Mouse (Mus musculus): ENCODE measurements around the gene Akr7a5. TPM values are rescaled to one million over a fixed set of nuclear protein-coding genes. Genes with fewer than 3 reads are reported as not detected.
A peak's percentile ranks its signal among the peaks of the same experiment; 100 is the strongest.

The Akr7a5 gene
- total RNA-seq (2021), result 10 to 100 TPM; 33.6 to 37.2 TPM

DNA sequence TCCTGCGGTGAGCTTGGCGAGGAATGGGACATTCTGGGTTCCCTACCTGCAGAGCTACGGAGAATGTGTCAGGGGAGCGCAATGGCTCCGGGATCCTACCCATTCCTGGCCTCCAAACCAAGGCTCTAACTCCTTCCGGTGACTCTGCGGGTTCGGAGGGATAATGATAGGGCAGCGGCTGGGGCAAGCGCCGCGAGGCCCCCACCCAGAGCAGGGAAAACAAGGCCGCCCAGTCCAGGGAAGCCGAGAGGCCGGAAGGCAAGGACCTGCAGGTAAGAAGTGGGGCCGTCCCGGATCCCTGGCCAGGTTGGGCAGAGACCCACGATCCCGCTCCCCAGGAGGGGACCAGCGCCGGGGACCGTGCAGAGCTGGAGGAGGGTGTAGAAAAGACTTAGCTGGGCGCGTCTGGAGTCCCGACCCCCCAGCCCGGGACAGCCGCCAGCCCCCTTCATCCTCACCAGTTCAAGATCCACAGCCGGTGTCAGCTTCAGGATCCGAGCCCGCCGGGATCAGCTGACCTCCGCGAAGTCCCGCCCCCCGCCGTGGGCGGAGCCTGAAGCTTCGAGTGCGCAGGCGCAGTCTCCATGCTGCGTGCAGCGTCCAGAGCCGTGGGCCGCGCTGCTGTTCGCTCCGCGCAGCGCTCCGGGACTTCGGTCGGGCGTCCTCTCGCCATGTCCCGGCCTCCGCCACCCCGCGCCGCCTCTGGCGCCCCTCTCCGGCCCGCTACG, at the start of gene Akr7a5, which contains the start of gene Pqlc2:
Gene Akr7a5 (plus strand): TSS at position 574 of the 728 bp plus-strand sequence.
Gene Pqlc2 (minus strand): TSS at position 538 of the 728 bp plus-strand sequence.
- intact Hi-C loops (cut with DNase I), result no loop called here

DNA sequence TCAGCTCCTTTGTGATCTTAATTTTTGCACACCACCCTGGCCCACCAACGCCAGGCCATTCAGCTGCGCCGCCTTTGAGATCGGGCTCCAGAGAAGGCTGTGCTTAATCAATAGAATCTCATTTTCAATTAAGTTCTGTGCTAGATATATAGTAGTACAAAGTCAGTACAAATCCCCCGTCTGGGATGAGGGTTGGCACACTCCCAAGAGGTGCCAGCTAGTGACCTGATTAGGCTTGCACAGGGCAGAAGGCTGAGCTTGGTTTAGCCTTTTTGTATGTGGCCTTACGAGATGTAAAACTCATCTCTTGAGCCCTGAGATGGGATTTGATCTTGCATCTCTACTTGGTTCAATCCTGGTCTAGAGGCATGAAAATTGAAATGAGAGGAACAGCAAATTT, 47.6 kb upstream of the Akr7a5 start:
- intact Hi-C loops (cut with DNase I), result no loop called here
- no peak for DNase-seq

More for the DNA sequence above, at the start of gene Akr7a5, which contains the start of gene Pqlc2:
- peak; percentile 99 for DNase-seq

DNA sequence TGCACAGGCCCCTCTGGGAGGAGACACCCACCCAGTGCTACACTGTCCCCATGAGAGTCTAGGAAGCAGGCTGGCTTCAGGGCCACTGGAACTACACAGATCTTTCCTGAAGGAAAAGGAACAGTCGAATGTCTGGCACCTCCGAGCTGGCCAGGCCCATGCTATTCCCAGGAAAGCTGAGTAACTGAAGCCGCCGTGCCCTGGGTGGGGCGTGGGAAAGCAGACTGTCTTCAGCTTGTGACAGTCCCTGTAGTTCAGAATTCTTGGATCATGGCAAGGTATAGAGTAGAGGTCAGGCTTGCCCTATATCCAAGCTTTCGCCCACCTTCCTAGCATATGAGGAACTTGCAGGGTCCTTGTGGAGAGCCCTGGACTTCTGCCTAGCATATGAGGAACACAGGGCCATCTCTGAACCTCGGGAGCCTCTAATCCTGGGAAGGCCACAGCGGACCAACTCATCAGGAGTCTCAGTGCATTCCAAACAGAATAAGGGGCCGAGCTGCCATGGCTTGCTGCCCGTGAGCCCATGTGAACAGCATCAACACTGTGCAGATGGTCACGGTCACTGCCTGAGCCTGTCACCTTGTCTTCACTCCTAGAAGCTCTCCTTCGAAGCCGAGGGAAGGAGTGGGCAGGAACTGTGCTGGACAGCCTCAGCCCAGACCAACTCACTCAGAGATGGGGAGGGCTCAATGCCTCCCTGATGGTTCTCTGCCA, 44.6 kb upstream of the Akr7a5 start:
- intact Hi-C loops (cut with DNase I), result no loop called here

DNA sequence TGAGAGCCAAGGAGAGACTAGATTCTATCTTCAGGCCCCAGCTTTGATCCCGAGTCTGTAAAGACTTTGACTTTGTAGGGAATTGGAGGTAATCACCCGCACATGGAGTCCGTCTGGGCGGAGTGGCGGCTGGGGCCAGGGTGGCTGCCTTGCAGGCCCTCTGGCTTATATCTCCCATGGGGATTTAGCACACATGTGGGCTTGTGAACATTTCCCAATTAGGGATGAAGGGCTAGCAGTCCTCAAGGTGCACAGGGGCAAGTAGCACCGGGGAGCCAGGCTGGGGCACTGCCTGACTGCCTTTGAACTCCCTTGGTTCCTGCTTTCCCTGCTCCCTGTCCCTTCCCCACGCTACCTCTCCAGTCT, 44.1 kb upstream of the Akr7a5 start:
- intact Hi-C loops (cut with DNase I), result no loop called here
- no peak for DNase-seq

More for the DNA sequence above, 44.6 kb upstream of the Akr7a5 start:
- DNase-seq, result no peak

DNA sequence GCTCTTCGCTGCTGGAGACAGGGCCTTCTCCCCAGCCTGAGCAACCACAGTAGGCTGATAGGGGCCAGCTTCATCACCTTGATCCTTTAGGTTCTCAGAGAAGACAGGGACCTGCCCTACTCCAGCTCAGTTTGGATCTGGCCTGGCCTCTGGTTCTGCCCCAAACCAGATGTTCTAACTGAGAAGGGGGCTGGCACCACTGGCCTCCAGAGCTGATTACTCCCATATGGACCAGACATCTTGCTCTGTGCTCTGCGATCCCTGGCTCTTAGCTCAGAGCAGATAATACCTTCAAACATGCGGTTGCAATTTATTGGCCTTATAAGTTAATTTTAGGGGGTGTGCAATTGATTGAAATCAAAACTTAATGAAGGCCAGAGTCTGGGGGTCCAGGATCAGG, 43.2 kb upstream of the Akr7a5 start:
- DNase-seq, result no peak
- intact Hi-C loops (cut with DNase I), result no loop called here

DNA sequence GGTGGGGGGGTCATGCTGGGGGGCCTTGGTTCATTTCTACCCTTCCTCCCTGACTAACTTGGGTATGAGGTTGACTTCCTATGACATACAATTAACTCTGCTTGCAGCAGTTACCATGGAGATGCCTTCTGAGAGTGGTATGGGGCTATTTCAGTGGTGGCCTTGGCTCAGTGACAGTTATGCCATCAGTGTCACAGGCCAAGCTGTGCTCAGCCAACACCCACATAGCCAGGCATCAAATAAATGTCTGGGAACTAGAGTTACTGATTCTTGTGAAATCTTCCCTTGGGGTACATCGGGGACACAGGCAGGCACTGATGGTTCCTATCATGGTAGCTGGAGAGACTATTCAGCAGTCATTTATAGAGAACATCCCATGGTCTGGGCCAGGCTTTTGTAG, 42.3 kb upstream of the Akr7a5 start:
- intact Hi-C loops (cut with DNase I), result no loop called here
- no peak for DNase-seq

DNA sequence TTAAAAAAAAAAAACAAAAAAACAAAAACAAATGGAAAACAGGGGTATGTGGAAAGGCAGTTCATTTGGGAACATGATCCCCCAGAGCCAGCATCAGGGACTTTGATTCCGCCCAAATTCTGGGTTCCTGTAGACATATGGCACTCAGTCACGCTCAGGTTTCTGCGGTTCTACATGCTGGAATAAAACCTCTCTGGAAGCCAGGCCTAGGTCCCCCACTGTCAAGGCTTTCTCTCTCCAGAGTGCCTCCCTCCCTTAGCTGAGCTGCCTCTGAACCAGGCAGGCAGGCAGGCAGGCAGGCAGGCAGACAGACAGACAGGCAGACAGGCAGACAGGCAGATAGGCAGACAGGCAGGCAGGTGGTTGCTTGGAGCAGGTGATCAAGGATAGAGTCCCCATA, 40.4 kb upstream of the Akr7a5 start:
- DNase-seq, result no peak
- intact Hi-C loops (cut with DNase I), result no loop called here

DNA sequence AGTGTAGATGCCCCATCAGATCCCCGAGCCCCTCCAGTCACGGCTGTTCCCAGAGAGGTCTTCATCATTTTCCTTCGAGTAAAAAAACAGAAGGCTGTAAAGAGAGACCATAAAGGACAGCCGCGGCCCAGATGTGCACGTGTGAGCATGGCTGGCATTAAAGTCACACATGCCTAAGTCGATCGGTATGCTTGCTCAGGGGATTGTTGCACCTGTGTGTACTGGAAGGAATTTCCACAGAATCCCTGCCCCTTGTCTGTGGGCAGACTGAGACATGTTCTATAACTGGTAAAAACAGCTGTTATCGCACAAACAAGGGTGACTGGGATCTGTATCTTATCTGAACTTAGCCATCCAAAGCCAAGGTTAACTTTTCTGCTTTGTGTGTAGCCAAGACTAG, 39.0 kb upstream of the Akr7a5 start:
- DNase-seq, result no peak
- intact Hi-C loops (cut with DNase I), result no loop called here

DNA sequence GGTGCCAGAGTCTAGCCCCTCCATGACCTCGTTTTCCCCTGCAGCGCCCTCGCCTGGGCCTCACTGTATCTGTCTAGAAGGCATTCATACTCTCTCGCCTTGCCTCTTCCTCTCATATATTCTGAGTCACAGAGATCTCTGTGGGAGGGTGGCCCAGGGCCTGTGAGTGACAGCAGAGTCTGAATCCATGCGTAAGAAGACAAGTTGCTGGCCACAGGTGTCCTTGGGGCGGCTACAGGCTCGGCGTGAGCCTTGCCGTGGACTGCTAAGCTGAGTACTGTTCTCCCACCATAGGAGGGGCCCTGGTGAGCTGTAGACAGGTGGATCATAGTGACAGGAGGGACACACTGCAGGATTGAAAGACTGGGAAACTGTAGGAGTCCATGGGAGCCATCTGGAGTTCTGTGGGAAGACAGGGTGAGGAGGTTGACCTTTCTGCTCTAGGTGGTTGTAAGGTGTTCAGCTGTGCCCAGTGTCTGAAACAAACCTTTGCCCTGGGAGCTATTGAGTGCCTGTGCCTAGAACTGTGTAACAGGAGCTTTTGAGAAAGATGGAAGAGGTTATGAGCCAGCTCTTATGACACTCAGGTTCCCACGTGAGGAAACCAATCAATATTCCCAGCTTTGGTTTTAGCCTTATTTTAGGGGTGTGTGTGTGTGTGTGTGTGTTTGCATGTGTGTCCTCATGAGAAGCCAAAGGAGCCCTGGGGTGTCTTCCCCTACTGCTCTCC, 37.4 kb upstream of the Akr7a5 start:
- no peak for DNase-seq
- intact Hi-C loops (cut with DNase I), result no loop called here

DNA sequence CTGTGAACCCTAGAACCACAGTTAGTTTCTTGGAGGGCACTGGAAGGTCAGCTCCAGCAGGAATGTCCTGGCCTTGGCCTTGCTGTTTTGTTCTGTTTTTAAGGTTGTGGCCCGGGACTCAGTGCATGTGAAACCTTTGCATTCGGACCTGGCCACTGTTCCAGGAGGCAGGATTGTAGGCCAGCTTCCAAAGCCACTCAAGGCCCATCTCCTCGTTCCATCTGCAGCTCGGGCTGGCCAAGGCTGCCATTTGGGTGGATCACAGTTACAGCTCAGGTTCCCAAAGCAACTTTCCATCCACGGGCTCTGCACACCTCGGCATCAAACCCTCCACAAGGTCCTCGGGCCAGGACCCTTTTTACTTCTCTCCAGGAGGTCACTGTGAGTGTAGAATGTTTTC, 36.0 kb upstream of the Akr7a5 start:
- DNase-seq, result no peak
- intact Hi-C loops (cut with DNase I), result no loop called here

DNA sequence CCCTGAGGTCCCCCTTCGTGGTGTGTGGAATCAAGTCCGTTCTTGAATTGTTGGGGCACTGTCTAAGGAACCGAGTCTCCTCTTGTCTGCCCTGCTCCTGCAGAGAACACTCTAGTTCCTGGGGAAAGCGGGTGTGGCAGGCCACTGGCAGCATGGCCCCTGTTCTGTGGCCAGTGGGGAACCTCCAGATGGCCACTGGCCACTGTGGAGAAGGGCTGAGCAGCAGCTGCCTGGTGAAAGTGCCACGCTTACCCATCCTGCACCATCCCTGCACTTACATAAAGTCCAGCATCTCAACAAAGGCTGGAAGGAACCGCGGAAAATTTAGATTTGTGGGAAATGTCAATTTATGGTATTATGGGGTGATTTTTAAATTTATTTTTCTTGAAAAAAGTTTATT, 34.1 kb upstream of the Akr7a5 start:
- intact Hi-C loops (cut with DNase I), result no loop called here

DNA sequence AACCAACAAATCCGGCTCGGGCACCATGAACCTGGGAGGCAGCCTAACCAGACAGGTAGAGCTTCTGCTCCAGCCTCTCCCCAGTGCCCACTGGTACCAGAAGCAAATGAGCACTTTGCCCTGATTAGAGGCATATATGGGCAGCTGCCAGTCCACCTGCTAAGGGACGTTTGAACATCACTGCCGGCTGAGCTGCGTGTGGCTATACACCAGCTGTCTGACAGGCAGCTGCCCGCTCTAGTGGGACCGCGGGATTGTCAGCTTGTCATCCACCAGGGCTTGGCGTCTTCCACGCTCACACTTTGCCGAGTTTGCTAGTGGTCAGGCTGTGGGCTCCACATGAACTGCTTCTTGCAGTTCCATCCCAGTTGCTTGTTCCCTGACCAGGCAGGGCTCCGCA, 30.0 kb upstream of the Akr7a5 start:
- intact Hi-C loops (cut with DNase I), result no loop called here
- DNase-seq, result no peak

More for the DNA sequence above, 34.1 kb upstream of the Akr7a5 start:
- no peak for DNase-seq

DNA sequence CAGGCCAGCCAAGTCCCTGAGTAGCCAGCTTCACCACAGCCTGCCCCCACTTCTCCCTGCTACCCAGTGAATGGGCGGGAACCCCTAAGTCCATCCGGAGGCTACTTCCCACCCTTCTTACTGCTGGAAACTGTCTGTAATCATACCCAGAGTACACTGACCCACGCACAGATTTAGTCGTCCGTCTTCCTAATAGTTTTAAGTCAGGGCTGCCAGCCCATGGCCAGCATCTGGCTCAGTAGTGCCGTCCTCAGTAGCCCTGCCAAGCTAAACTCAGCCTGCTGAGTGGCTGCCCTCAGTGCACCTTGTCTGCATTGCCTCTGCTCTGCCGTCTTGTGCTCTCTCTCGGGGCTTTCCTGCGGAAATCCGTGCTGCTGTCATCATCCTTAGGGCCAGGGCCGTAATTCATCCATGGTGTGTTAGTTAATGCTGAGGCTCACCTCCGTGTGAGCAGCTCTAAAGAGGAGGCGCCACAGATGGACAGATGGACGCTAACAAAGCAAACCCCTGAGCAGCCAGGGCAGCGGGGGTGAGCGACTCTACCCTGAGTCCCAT, 28.7 kb upstream of the Akr7a5 start:
- intact Hi-C loops (cut with DNase I), result no loop called here
- DNase-seq, result no peak

DNA sequence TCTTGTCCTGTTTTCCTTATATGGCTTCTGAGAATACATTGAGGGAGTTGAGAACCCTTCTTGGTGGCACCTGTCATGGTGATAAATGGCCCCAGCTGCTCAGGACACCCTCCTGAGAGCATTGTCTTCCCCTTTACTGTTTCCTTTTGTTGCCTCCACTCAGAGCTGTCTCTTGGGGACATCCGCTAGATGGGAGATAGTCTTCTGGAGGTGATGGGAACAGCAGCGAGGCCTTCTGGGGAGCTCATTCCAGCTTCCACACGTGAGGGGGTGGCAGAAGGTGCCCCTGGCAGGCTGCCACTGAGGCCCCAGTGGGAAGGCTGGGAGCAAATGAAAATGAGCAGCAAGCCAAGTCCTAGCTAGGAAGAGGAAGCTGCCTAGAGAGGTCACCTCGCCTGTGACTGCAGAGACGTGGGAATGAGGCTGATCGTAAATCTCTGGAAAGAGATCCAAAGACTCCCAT, 27.6 kb upstream of the Akr7a5 start:
- intact Hi-C loops (cut with DNase I), result no loop called here
- DNase-seq, result peak in 1 of 2 experiments; percentile 35

DNA sequence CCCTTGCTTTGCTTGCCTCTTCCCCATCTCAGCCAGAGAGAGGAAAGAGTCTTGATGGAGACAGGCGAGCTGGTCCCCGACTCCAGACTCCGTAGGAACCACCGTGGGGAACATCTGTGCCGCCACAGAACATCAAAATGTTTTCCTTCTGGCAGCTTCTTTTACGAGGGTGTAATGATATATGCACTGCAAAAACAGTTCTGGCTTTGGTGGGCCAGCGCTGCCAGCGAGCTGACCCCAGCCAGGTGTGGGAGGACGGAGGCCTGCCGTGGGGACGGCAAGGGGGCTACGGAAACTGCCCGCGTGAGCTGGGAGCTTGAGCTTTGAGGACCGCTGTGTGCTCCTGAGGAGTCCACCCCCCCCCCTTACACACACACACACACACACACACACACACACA, 25.7 kb upstream of the Akr7a5 start:
- intact Hi-C loops (cut with DNase I), result no loop called here
- no peak for DNase-seq

DNA sequence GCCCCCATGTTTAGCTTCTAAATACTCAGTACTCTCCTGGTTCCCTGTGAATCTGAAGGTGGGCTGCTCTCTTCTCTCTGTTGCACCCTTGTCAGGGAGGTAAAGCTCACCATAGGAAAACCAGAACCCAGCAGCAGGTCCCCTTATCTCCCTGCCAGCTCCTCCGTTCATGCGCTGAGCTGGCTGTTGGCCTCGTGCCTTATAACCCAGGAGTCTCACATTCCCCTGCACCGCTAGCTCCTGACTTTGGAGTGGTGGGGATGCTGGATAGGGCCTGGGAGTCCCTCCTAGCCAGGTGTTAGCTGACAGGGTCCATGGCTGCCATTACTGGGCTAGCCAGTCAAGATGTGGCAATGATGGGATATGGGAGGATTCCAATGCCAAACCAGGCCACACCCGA, 24.3 kb upstream of the Akr7a5 start:
- intact Hi-C loops (cut with DNase I), result no loop called here
- DNase-seq, result peak in 1 of 2 experiments; percentile 52

DNA sequence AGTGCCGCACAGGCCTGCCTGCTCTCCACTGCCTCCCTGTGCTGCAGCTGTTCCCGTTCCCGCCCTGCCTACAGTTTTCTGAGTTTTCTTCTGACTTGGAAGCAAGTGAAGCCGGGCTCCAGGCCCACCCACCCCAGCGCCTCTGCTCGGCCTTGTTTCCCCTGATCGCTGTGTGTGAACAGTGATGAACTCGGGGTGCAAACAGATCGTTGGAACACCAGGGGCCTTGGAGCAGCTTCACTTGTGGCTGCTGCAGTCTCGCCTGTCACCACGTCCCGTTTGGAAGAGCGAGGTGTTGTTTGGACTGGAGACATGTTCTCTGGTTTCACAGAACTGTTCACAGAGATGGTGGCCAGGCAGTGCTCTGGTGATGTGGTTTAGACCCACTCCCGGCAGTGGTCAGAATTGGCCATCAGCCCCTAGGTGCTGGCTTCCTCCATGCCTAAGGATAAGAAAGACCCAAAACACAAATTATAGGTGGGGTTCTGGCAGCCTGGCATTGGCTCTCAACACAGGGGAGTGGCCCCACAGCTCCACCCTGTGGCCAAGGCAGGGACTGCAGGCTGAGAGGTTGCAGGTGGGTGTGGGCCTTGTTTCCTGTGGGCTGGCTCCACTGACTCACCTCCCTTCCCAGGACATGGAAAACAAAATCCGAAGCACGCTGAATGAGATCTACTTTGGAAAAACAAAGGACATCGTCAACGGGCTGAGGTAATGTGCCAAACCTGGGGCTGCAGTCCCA, 23.3 kb upstream of the Akr7a5 start:
- intact Hi-C loops (cut with DNase I), result loop anchor here (1.0 kb wide), 1 partner anchor 201 kb away; no protein-coding TSS in a partner anchor
- peak; percentile 87 to 92 for DNase-seq

DNA sequence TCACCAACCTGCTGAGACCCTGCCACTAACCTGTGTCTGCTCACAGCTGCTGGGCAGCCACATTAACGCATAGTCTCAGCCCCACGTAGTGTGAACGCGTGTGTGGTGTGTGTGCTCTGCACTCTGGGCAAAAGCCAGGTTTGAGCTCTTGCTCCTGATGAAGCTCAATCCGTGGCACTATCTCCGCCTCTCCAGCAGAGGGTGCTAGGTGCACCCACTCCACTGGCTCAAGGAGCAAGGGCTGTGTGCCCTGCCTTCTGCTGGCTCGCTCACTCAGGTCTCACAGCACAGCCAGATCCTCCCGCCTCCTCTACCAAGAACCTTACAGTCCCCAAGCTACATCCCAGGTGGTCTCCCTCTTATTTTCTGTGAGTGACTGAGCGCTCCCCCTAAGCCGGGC, 21.5 kb upstream of the Akr7a5 start:
- peak in 1 of 2 experiments; percentile 58 for DNase-seq
- intact Hi-C loops (cut with DNase I), result no loop called here

DNA sequence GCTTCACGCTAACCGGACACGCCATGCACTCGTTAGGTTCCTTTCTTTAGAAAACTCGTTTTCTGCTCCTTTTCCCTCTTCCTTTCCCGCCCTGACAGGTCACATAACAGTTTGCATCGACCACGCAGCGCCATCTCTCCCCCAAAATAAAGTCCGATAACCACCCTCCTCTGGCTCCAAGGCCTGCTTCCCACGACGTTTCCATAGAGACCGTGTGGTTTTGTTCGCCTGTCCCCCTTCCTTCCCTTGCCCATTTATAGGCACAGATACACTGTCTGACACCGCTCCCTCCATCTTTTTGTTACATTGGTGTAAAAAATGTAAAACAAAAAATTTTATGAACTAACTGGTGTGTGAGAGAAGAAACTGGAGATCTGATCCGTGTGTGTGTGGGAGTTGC, 19.4 kb upstream of the Akr7a5 start:
- intact Hi-C loops (cut with DNase I), result no loop called here
- no peak for DNase-seq

DNA sequence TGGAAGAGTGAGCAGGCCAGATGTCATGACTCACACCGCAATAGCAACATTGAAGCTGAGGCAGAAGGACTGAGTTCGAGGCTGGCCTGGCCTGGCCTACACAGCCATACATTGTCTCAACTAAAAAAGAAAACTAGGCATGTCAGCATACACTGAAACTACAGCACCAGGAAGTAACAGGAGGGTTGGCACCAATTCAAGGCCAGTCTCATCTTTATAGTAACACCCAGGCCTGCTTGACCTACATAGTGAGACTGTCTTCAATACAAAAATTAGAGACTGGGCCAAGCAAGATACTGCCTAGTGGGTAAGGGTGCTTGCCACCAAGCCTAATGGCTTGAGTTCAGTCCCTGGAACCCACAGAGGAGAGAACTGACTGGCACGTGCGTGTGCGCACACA, 18.5 kb upstream of the Akr7a5 start:
- intact Hi-C loops (cut with DNase I), result no loop called here
- no peak for DNase-seq
